Mouse (Mus musculus): ENCODE data around the gene Hdac7. TPM values are rescaled to one million over a fixed set of nuclear protein-coding genes. Genes with fewer than 3 reads are reported as not detected.

Gene Hdac7
- total and polyA plus RNA-seq, 3 experiments, result 19.8 to 55.2 (median 21.7) TPM

DNA sequence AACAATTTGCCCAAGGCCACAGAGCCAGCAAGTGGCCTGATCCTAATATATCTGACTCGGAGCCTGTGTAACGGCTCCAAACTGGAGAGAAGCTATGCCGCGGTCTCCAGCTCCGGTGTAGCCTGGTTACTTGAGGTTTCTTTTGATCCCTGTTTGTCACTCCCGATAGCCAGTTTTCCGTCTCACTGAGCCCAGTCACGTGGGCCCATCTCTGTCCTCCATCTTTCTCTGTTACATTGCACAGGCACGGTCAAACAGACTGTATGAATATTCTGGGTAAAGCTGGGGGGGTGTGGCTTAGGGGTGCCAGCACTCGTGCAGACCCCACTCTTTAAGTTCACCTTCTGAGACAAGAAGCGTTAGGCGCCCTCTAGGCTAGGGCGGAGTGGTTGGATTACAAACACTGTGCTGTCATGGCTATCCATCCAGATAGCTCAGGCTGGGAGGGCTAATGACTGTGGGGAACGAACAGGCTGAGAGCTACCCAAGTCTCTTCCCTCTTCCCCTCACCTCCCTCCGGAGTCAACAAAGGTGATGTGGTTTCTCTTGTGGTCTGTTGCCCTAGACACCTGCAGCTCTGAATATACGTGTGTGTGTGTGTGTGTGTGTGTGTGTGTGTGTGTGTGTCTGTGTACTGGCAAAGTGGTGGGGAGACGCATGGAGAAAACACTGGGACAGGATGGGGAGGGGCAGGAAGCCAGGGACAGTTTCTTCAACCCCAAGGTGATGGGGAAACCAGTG, 8.0 kb downstream of the Hdac7 start:
- in situ Hi-C loops (cut with MboI; ENCODE audit: low pct_ligation_motif_present, low pct_unique_long_range_greater_than_20kb, low sequenced_read_pairs), result loop anchor here (25.0 kb wide), 1 partner anchor 374 kb away; no protein-coding TSS in a partner anchor

DNA sequence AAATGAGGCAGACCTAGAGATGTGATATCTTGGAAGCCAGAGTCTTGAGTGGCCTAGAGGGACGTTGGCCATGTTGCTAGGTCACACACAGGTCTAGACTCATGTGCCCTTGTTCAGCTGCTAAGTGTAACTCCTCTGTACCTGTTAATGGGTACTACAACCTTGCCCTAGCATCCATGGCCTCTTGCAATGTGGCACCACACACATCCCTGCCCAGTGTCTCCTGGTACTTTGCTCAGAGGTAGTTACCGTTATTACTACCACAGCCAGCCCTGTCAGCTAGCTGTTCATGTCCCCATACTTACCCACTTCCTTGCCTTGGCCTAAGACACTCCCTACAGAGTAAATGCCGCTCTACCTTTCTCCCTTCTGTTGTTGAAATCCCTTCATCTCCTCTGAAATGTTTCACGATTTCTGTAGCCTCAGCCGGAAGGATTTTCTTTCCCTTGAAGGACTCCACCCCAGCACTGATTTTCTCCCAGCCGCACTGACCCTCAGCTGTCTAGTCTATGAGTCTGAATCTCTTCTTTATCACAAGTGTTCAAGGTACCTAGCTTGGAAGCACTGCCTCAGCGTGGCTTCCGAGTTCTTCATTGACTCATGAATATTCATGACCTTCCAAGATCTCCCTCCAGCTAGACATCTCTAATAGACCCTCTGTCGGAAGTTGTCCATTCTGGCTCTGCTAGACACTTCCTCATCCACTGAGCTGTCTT, 11.4 kb downstream of the Hdac7 start:
- H3K4me3 ChIP-seq (replicated peaks in 1 of 3; ENCODE audit: low read depth in 2 of 3, low read length in 2 of 3, poor library complexity in 1 of 3), result no peak overlapping the region
- in situ Hi-C loops (cut with MboI; ENCODE audit: low pct_ligation_motif_present, low pct_unique_long_range_greater_than_20kb, low sequenced_read_pairs), result loop anchor here (25.0 kb wide), 1 partner anchor 371 kb away; no protein-coding TSS in a partner anchor
- peaks cover 29% of the 10 kb centered on the region for H3K79me2 ChIP-seq (replicated peaks; ENCODE audit: control insufficient read depth, extremely low read depth, insufficient read depth, poor library complexity, severe bottlenecking)
- no peak overlapping the region for H3K9ac ChIP-seq (ENCODE audit: insufficient read depth, low read depth)
- peaks cover 3% of the 10 kb centered on the region for H3K27me3 ChIP-seq (replicated peaks)
- H3K36me3 ChIP-seq (replicated peaks in 1 of 2; ENCODE audit: control insufficient read depth in 1 of 2, insufficient read depth in 1 of 2, low read length in 1 of 2), result no peaks in the 10 kb centered on the region
- DNase-seq (ENCODE audit: extremely low read depth), result no peak
- no peaks in the 10 kb centered on the region for H3K9me3 ChIP-seq (replicated peaks; ENCODE audit: low read length)
- dilution Hi-C loops (cut with MboI; ENCODE audit: extremely low pct_ligation_motif_present, extremely low pct_unique_long_range_greater_than_20kb, low sequenced_read_pairs), result no loop called here
- H3K4me1 ChIP-seq (ENCODE audit: control insufficient read depth in 1 of 2, insufficient read depth in 2 of 2), result peaks cover 32 to 52% of the 10 kb centered on the region in 2 experiments
- H3K27ac ChIP-seq (ENCODE audit: insufficient read depth, low read depth), result no peak overlapping the region
- TF ChIP-seq MAFK (IDR thresholded peaks at IDR 0.05; ENCODE audit: insufficient replicate concordance, low read length) (no peak), MEF2A (IDR thresholded peaks at IDR 0.05; ENCODE audit: borderline replicate concordance, low read depth, low read length) (no peak), EP300 (IDR thresholded peaks at IDR 0.05; ENCODE audit: low read length) (no peak)
- H3K4me2 ChIP-seq (ENCODE audit: insufficient read depth, low read depth, poor library complexity, severe bottlenecking), result no peak overlapping the region

More for the DNA sequence above, 8.0 kb downstream of the Hdac7 start:
- no peak overlapping the region for H3K4me3 ChIP-seq (replicated peaks in 1 of 3; ENCODE audit: low read depth in 2 of 3, low read length in 2 of 3, poor library complexity in 1 of 3)
- H3K27me3 ChIP-seq (replicated peaks), result peaks cover 3% of the 10 kb centered on the region
- no peak overlapping the region for H3K4me2 ChIP-seq (ENCODE audit: insufficient read depth, low read depth, poor library complexity, severe bottlenecking)
- H3K4me1 ChIP-seq (ENCODE audit: control insufficient read depth in 1 of 2, insufficient read depth in 2 of 2), result peaks cover 40 to 62% of the 10 kb centered on the region in 2 experiments
- H3K36me3 ChIP-seq (replicated peaks in 1 of 2; ENCODE audit: control insufficient read depth in 1 of 2, insufficient read depth in 1 of 2, low read length in 1 of 2), result no peaks in the 10 kb centered on the region
- DNase-seq (ENCODE audit: extremely low read depth), result no peak
- H3K27ac ChIP-seq (ENCODE audit: insufficient read depth, low read depth), result peak overlapping the region; percentile 74
- 0 out of 2 replicates have a peak, but pooled peaks cover 1% of the 10 kb centered on the region for H3K79me2 ChIP-seq (replicated peaks; ENCODE audit: control insufficient read depth, extremely low read depth, insufficient read depth, poor library complexity, severe bottlenecking)
- no peaks in the 10 kb centered on the region for H3K9me3 ChIP-seq (replicated peaks; ENCODE audit: low read length)
- TF ChIP-seq CHD2 (IDR thresholded peaks at IDR 0.05; ENCODE audit: low read length) (no peak), IRF4 (IDR thresholded peaks at IDR 0.05; ENCODE audit: low read depth, low read length) (peak; percentile 31; the same call in 1 of the 2 replicates), MEF2A (IDR thresholded peaks at IDR 0.05; ENCODE audit: borderline replicate concordance, low read depth, low read length) (peak; percentile 59; the same call in 1 of the 2 replicates), POLR2AphosphoS2 (IDR thresholded peaks at IDR 0.05; ENCODE audit: low read depth, low read length) (no peak), GABPA (IDR thresholded peaks at IDR 0.05; ENCODE audit: insufficient replicate concordance, low read depth, low read length) (no peak), CTCF (conservative IDR thresholded peaks at IDR 0.05 in 1 of 2, IDR thresholded peaks at IDR 0.05 in 1 of 2; ENCODE audit: low read depth in 2 of 2, low read length in 2 of 2) (peak in 1 of 2 experiments; percentile 11; a peak in 1 of 4 replicates), BHLHE40 (IDR thresholded peaks at IDR 0.05; ENCODE audit: low read depth, low read length) (0 out of 2 replicates have a peak, but pooled peaks have one; percentile 23), SMC3 (IDR thresholded peaks at IDR 0.05; ENCODE audit: low read depth, low read length) (no peak; the same call in 1 of the 2 replicates), PAX5 (IDR thresholded peaks at IDR 0.05; ENCODE audit: low read length) (no peak), KAT2A (IDR thresholded peaks at IDR 0.05; ENCODE audit: insufficient replicate concordance, low read length) (no peak), NELFE (IDR thresholded peaks at IDR 0.05; ENCODE audit: low read depth, low read length) (no peak), MAZ (IDR thresholded peaks at IDR 0.05; ENCODE audit: low read depth, low read length) (peak; percentile 45; the same call in 1 of the 2 replicates), TCF12 (IDR thresholded peaks at IDR 0.05; ENCODE audit: low read depth, low read length) (peak; percentile 56), MAFK (IDR thresholded peaks at IDR 0.05; ENCODE audit: insufficient replicate concordance, low read length) (no peak), ETS1 (conservative IDR thresholded peaks at IDR 0.05; ENCODE audit: low read depth, low read length) (peak; percentile 43; the same call in 1 of the 2 replicates), RCOR1 (conservative IDR thresholded peaks at IDR 0.05; ENCODE audit: low read depth, low read length) (0 out of 2 replicates have a peak, but pooled peaks have one; percentile 42), SIN3A (IDR thresholded peaks at IDR 0.05; ENCODE audit: low read length) (peak; percentile 63; the same call in 1 of the 2 replicates), EP300 (IDR thresholded peaks at IDR 0.05; ENCODE audit: low read length) (peak; percentile 56; the same call in 1 of the 2 replicates)
- H3K9ac ChIP-seq (ENCODE audit: insufficient read depth, low read depth), result no peak overlapping the region
- dilution Hi-C loops (cut with MboI; ENCODE audit: extremely low pct_ligation_motif_present, extremely low pct_unique_long_range_greater_than_20kb, low sequenced_read_pairs), result no loop called here

Data from CH12.LX (cell line).